Mouse (Mus musculus) thymus, postnatal 25 days (tissue): Measurements from ENCODE around the gene Cbfa2t3.
"Not testable (repeated sequence)": the region's sequence is repeated elsewhere in the genome, so short reads cannot be mapped to it uniquely, and the experiment has no call there.

ENCODE experiments used
- DNase-seq: peaks from one replicate; pipeline ENCODE4 v3.0.0; 2022

The Cbfa2t3 gene

GRCm38 (mm10) chr8:122633205-122633604 lies 65.7 kb downstream of the Cbfa2t3 start:
- DNase-seq: no peak

GRCm38 (mm10) chr8:122632134-122632533 lies 66.8 kb downstream of the Cbfa2t3 start:
- DNase-seq: not testable (repeated sequence)

GRCm38 (mm10) chr8:122630696-122631095 lies 68.2 kb downstream of the Cbfa2t3 start:
- DNase-seq: no peak

GRCm38 (mm10) chr8:122629388-122629787 lies 69.5 kb downstream of the Cbfa2t3 start:
- DNase-seq: no peak

GRCm38 (mm10) chr8:122626896-122627295 lies 72.0 kb downstream of the Cbfa2t3 start:
- peak; percentile 16 for DNase-seq

- no peak for DNase-seq
Measured at GRCm38 (mm10) chr8:122625811-122626210, 73.1 kb downstream of the Cbfa2t3 start.

GRCm38 (mm10) chr8:122624653-122625052 lies 74.3 kb downstream of the Cbfa2t3 start:
- no peak for DNase-seq

GRCm38 (mm10) chr8:122623844-122624642 lies 74.9 kb downstream of the Cbfa2t3 start:
- no peak for DNase-seq

- DNase-seq: no peak
Measured at GRCm38 (mm10) chr8:122622727-122623126, 76.2 kb downstream of the Cbfa2t3 start, which contains the start of gene Pabpn1l. TSS of gene Pabpn1l (minus strand) at chr8:122622739.

GRCm38 (mm10) chr8:122620446-122620845 lies 78.5 kb downstream of the Cbfa2t3 start:
- no peak for DNase-seq

GRCm38 (mm10) chr8:122618660-122619378 lies 80.1 kb downstream of the Cbfa2t3 start:
- no peak for DNase-seq

GRCm38 (mm10) chr8:122617947-122618546 lies 80.9 kb downstream of the Cbfa2t3 start:
- peak; percentile 81 for DNase-seq

GRCm38 (mm10) chr8:122616181-122616905 lies 82.6 kb downstream of the Cbfa2t3 start:
- DNase-seq: no peak

- DNase-seq: peak; percentile 97
Measured at GRCm38 (mm10) chr8:122611295-122612133, 87.4 kb downstream of the Cbfa2t3 start, which contains the start of the genes Galns and Trappc2l. TSS of gene Galns (minus strand) at chr8:122611463. TSS of gene Trappc2l (plus strand) at chr8:122611640.

- no peak for DNase-seq
Measured at GRCm38 (mm10) chr8:122610612-122611277, 88.2 kb downstream of the Cbfa2t3 start.

- no peak for DNase-seq
Measured at GRCm38 (mm10) chr8:122610209-122610608, 88.7 kb downstream of the Cbfa2t3 start.

- DNase-seq: no peak
Measured at GRCm38 (mm10) chr8:122606810-122607209, 92.1 kb downstream of the Cbfa2t3 start.

GRCm38 (mm10) chr8:122605367-122605766 lies 93.5 kb downstream of the Cbfa2t3 start:
- no peak for DNase-seq

- DNase-seq: no peak
Measured at GRCm38 (mm10) chr8:122604640-122605039, 94.3 kb downstream of the Cbfa2t3 start.

- DNase-seq: no peak
Measured at GRCm38 (mm10) chr8:122600666-122601065, 98.2 kb downstream of the Cbfa2t3 start.

- peak; percentile 52 for DNase-seq
Measured at GRCm38 (mm10) chr8:122596031-122596430, 102.9 kb downstream of the Cbfa2t3 start.
